Mouse (Mus musculus) frontal cortex, adult 2 months (tissue): Measurements from ENCODE around the gene Adh6b. TPM values are rescaled to one million over a fixed set of nuclear protein-coding genes. Genes with fewer than 3 reads are reported as not detected.

Experiments used
- DNase-seq, 2 experiments: peaks; one replicate each; pipeline ENCODE4 v3.0.0; 2022; ENCODE audit warnings: low spot score in 1 of 2; ENCODE audit errors: extremely low spot score in 1 of 2
- polyA plus RNA-seq: library from polyadenylated mRNA; depleted of rRNA; stranded (reverse); fragments of >200 nt; gene quantifications from 2 replicates; pipeline ENCODE4 v1.2.3, GENCODE M21; 2012; rRNA removed

Gene Adh6b
- polyA plus RNA-seq: not detected in 2 replicates

DNA sequence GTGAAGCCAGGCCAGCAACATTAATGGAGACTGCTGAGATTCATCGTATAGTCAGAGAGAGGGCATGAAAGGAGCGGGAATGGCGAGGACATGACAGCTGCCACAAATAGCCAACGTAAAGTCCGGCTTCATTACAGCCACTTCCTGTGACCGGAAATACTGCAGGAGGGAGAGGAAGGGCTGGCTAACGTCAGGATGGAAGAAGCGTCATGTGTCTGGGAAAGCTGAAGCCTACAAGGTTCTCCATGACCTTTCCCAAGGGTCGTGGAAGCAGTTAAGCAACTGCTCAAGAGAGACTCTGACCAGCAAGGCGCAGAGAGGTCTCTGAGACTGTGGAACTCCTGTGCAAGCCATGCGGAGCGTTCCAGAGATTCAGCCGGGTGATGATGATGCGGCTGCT, at the start of gene Adh6b:
TSS of gene Adh6b (plus strand) at position 305 of the 400 bp plus-strand sequence.
- DNase-seq: no peak

DNA sequence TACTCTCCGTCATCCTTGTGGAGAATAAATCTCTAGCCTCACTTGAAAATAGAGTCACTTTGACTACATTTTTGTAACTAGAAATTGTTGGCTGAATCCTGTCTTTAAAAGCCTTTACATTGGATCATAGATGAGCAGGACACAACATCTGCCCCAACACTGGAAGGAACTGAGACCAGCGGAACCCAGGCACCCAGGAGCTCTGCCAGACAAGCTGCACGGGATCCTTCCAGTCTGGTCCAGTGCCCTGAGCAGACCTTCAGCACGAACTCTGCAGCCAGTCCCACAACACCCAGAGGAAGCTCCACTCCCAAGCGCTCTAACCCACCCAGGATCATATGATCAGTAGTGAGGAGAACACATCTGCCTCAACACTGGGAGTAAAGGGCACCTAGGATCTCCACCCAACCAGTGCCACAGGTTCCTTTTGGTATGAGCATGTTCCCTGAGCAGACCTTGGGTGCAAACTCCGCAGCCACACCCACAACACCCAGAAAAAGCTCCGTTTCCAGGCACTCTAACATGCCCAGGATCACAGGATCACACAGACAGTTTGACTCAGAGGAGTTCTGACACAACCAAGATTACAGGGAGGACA, 48.2 kb upstream of the Adh6b start:
- DNase-seq: no peak

DNA sequence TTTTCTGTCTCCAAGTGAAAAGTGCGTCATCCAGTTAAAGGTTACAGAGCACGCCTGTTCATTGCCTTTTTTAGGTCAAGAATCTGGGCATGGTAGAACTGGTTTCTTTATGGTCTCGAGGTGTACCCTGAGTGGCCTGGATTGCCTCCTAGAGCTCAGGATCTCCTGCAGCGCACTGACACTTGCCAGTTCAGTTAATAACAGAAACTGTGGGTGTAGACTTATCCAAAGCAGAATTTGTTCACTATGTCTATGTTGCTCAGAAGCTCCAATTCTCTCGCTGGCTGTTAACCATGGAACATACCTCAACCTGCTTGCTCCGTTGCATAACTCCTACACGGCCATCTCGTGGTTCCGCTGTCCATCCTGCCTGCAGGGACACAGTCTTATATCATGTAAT, 41.4 kb upstream of the Adh6b start:
- DNase-seq: no peak

DNA sequence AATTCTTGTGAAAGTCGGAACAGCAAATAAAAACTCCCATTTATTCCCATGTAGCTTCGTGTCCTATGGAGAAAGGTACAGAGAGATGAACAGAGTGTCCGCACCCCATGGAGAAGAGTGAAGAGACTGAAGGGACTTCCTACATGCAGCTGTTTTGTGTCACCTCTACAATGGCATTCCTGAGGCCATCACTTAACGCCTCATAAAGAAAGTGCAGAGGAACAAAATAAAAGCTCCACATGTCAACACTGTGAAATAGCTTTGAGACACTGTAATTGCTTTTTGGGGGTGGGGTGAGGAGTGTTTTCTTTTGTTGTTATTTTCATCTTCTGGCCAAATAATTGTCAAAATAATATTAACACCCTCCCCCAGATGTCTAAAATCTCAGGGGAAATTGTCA, 38.9 kb upstream of the Adh6b start:
- DNase-seq: no peak

DNA sequence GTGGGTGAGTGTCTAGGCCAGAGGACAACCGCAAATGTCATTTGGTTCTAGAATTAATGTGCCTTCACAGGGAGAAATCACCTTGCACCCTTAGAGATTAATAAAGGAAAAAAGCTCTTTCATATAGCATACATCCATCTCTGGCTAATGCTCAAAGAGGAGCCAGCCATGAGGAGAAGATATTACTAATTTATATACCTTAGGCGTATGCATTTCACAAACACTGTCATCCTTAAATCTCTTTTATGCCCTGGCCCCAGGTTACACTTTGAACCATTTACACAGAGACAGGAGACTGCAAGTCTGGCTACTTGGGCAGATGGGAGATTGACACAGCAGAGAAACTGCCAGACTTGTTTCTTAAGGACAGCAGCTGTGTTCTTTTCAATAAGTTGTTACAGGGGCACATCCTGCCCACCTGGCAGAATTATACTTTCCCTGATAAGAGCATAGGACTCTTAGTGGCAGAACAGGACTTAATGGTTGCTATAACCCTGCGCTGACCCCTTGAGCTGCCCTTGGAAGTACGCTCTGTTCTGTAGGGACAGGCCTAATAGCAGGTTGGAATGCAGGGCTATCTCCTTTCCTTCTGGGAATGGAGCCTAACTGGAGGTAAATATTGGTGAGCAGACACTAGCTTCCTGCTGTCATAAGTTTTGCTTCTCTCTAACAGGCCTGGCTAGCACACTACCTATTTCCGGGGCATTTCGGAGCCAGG, 37.6 kb upstream of the Adh6b start:
- no peak for DNase-seq

DNA sequence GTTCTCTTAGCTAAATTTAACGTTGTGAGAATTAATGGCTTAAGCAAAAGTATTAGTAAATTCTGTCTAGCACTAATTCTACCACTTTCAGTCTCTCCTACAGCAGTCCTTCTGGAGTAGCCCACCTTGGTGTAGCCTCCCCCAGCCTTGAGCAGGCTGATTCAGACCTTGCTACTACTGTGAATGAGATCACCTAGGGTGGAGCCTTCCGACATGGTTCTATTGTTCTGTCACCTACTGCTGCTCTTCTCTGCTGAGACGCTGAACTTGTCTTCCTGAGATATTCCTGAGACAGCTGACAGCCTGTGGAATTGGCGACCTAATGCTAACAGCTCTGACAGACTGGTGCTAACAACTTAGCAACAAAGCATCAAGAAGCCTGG, 37.1 kb upstream of the Adh6b start:
- DNase-seq: no peak

DNA sequence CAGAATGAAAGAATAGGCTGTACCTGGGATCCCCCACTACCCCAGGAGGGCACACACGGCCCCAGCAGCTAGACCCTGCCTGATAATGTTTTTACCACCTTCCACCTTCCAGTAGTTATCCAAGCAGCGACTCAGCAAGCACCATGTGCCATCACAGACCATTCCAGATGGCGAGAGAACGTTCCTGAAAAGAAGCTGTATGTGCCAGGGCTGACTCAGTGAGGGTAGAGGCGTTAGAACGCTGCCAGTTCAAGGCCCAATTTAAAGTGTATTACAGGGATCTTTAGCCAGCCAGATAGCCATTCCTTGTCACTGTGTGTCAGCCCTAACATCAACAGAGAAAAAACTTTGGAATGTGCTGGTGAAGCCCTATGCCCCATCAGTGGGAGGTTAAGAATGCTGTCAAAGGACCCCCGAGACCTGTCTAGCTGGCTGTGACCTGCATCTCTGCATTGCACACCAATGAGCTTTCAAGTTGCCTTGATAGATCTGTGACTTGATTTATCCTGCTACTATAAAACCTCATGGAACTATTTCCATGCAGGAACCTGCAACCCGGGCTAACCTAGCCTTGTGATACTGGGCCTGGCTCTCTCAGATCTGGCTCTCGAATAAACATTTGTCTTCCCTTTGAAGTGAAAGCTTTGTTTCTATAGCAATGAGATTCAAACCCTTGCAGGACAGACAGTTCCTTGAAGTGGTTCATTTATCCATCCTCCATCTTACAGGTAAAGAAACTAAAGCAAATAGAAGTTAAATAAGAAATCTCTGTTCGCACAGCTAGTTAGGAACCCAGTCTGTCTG, 35.9 kb upstream of the Adh6b start:
- peak in 1 of 2 experiments; percentile 3 for DNase-seq

DNA sequence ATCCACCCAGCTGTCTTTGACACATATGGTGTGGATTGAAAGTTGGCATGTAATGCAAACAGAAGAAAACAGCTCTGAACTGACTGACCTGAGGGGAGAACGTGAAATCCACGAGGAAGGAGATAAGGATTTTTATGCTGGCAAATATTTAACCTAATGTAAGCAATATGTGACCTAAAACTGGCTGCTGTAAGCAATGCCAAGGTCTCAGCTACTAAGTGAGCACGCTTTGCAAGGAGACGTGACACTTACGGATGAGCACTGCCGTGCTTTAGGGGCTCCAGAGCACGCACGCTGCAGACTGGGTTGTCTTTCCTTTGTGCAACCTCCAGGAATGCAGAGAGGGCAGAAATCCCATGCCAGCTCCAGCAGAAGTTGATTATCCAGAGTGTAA, 35.3 kb upstream of the Adh6b start:
- no peak for DNase-seq

DNA sequence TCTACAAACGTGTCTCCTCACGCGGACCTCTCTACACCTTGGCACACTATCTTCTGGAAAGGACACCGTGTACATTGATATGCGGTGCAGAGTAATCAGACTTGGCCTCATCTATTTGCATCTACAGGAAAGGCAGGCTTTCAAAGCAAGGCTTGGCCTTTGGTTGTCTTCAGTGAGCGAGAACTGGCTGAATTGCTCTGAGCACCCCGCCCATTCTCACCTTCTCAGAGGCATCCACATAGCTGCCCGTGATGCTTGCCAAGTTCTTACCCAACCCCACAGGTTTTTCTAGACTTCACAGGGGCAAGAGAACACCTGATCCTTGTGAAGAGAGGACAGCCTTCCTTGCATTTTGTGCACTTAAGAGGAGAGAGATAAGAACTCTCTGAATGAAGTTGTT, 31.7 kb upstream of the Adh6b start:
- no peak for DNase-seq

DNA sequence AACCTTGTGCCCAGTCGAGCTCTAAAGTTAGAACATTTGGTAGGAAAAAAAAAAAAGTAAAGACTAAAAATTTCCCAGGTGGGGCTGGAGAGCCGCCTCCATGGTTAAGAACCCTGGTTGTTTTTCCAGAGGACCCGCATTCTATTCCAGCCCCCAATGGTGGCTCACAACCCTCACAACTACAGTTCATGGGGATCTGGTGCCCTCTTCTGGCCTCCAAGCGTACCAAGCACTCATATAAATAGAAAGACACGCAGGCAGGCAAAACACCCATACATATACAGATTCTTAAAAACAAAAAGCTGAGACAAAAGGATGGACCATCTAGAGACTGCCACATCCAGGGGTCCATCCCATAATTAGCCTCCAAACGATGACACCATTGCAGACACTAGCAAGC, 30.6 kb upstream of the Adh6b start:
- DNase-seq: no peak

DNA sequence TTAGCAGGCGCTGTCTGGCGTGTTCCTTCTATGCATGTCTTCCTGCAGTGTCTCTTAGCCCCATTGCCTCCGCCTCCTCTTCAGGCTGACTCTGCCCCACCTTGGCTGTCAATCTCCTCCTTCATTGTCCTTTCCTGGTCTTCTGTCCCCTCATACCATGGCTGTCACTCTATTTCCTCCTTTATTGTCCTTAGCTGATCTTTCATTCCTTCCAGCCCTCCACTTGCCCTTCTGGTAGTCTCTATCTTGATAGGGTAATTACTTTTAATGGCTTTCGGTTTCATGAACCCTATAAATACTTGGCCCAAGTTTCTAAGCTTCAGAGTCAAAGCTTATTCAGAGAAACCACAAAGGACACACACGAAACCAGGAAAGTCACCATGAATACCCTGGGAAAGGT, 28.6 kb upstream of the Adh6b start, which contains the start of gene Adh6a:
TSS of gene Adh6a (plus strand) at position 322 of the 400 bp plus-strand sequence.
- DNase-seq: no peak

DNA sequence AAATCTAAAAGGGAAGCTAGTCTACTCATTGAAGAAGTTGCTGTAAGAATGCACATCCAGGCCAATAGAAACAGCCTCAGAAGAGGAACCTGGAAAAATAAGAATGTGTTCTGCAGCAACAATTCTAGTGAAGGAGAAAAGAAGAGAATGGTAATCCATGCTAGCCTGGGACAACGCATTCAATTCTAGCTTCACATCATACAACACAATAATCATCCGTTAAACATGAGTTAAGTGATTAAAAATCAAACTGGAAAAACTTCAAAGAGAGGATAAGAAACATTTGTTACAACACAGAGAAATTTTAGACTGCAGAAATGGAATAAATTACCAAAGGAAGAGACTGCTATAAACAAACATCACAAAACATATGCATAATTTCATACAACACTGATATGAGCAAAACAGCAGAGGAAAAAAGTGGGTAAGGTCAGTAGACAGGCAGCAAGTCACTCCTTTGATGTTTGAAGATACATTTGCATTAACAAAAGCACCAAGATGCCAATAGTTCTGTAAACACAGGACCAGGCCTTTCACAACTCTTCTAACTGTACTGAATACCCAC, 24.6 kb upstream of the Adh6b start:
- no peak for DNase-seq

DNA sequence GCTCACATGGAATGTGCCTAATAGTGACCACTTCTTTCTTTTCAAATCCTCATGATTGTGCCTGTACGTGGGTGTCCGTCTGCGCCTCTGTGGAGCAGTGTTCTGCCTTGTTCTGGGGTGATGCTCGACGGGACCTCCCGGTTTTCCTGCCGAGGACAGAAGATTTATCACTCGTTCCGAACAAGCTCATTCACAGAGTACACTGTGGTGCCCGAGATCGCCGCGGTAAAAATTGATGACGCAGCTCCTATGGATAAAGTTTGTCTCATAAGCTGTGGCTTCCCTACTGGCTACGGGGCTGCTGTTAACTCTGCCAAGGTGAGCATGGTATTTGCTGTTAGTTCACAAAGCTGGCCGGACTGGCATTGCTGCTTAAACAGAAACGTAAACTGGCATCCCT, 16.6 kb upstream of the Adh6b start:
- no peak for DNase-seq

DNA sequence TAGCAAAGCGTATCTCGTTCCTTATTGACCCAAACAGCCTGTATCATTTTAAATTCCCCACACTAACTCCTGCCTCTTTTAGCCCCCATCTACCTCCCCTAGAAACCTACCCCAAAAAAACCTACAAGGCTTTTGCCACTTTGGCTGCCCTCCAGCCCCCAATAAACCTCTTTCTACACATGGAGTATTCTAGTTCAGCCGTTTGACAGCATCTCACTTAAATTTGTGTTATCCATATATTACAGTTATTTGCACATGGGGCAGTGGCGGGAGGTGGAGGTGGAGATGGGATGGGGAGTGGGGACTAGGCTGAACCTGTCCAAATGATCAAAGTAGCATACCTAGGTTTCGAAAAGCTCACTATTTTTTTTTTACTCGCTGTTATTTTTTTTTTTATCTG, 16.1 kb upstream of the Adh6b start:
- DNase-seq: no peak

DNA sequence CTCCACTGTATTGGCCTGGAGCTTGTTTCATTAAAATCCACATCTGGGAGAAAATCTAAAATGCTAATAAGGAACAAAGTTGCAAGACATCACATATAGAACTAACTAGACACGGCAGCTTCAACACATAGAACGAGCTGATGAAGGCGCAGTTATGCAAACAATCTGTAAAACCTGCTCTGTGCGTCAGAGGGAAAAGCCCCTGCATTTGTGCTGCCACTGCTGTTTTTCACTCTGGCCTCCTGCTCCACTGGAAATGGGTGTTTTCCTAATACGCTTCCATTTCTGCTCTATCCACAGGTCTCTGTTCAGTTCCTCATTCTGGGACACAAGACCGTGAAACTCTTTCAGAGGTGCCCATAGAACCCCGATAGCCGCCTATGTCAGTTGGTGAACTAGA, 7.7 kb upstream of the Adh6b start:
- DNase-seq: no peak

DNA sequence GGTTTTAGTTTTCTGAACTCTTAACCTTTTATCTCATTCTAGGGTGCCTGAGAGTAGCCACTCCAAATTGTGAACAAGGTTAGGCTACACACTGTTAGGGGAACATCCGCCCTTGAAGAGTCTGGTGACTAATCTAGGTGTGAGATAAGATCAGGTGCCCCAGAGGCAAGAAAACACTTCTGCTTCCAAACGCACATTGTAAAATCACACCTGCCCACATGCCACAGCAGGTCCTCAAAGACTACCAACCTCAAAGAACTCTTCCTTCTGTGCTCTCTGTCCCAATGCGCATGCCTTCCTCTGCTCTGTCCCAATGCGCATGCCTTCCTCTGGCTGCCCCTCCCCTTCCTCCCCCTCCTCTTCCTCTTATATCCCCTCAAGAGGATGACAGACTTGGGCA, 7.3 kb upstream of the Adh6b start:
- DNase-seq: no peak

DNA sequence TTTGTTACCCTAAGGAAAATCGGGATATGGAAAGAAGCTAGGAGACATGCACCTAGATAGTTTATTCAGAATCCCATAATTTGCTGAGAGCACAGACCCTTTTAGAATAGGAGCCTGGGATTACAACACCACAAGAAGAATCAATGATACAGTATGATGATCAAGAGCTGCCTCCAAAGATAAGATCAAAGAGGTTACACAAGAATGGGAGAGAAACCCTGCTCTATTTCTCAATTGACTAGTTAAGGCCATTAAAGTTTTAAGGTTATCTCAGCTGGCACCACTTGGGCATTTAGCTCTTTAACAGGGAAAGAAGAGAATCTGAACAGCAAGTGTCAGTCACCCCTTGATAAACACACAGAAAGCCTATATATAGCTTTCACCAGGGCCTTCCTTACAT, 6.0 kb upstream of the Adh6b start:
- no peak for DNase-seq

DNA sequence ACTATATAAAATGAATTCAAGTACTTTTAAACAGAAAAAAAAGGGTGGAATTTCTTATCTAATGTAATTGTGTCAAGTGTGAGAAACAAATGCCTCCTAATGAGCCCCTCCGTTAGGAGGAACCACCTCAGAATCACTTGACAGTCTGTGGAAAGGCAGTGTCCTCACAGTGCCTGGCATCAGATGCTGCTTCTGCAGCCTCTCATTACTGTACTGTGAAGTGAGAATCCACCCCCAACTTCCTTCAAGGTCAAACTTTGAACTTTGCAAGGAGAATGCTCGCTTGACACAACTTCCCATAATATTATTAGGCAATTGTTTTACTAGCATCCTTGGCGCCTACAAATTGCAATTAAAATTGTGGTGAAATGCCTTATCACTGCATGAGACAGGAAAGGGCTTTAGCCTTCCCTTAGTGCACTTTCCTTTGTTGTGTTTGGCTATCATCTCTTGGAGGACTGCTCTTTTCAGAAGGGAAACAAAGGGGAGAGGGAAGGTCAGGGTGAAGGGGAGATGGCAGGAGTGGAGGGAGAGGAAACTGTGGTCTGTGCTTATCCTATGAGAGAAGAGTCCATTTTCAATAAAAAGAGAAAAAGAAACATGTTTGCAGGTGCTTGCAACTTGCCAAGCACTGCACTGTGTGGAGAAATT, 5.3 kb upstream of the Adh6b start:
- no peak for DNase-seq

DNA sequence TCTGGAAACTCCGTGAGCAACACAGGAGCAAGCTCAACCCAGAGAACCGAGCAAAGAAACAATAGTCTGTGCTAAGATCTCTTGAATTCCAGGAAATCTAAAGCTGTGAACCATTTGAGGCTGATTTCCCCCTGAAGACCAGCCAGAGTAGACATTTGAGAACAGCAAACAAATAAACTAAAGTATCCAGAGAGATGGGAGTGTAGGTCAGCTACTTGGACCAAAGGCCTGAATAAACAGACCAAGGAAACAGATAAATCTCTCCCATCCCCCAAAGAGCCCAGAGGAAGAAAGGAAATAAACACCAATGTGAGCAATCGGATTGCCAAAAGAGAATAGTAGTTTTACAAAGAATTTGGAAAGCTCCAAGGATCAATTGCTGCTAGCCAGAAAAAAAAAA, 5.5 kb downstream of the Adh6b start:
- no peak for DNase-seq

DNA sequence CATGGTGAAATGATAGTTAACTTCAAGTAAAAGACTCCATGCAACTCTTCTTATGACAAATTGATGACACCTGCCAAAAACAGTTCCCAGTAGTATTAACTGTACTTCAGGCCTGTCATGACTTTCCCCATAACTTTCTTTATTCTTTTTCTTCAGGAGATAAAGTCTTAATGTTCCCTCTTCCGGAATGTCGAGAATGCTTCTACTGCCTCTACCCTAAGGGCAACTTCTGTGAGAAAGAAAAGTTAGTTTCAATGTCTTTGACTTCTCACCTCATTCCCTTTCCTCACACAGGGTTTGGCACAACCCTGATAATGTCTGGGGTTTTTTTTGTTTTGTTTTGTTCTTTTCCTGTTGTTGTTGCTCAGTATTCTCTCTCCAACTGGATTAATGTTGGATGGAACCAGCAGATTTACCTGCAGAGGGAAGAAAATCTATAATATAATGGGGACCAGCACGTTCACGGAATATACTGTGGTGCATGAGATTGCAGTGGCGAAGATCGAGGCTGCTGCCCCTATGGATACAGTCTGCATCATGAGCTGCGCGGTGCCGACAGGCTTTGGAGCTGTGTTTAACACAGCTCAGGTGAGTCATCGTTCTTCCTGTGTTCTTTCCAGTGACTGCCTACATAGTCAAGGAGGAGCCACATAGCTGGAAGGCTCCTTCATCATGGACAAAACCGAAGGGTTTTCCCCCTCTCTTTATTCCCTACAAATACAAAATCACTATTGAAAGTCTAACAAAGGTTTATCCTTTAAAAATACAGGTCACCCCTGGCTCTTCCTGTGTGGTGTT, 10.6 kb downstream of the Adh6b start:
- no peak for DNase-seq
